Mouse (Mus musculus): Measurements from ENCODE around the gene Cox19. TPM values are rescaled to one million over a fixed set of nuclear protein-coding genes. Genes with fewer than 3 reads are reported as not detected.
"Not testable (repeated sequence)": the region's sequence is repeated elsewhere in the genome, so short reads cannot be mapped to it uniquely, and the experiment has no call there.

Cox19 gene
- polyA plus RNA-seq, 1 experiment from 2014 or later, result 123 TPM

- no peak for DNase-seq (ENCODE audit: low spot score)
- 86% methylated on average over 6 of the region's 6 CpGs for WGBS
- H3K4me1 ChIP-seq, result peaks cover 20% of the 10 kb centered on the region
- no peaks in the 10 kb centered on the region for H3K9me3 ChIP-seq (replicated peaks)
- H3K4me3 ChIP-seq, result no peak overlapping the region
- H3K27ac ChIP-seq (replicated peaks), result no peak overlapping the region
- H3K36me3 ChIP-seq, result no peaks in the 10 kb centered on the region
- peaks cover 27% of the 10 kb centered on the region for H3K27me3 ChIP-seq (ENCODE audit: low read depth, poor library complexity, severe bottlenecking)
Observed at GRCm38 (mm10) chr5:139349713-139350112, 1.5 kb downstream of the Cox19 start.

GRCm38 (mm10) chr5:139347225-139347624 is 4.0 kb downstream of the Cox19 start:
- DNase-seq (ENCODE audit: low spot score), result no peak
- Histone ChIP-seq H3K27me3 (ENCODE audit: low read depth, poor library complexity, severe bottlenecking) (peaks cover 27% of the 10 kb centered on the region), H3K27ac (replicated peaks) (no peak overlapping the region), H3K4me1 (peaks cover 32% of the 10 kb centered on the region), H3K9me3 (replicated peaks) (no peaks in the 10 kb centered on the region), H3K36me3 (peaks cover 9% of the 10 kb centered on the region), H3K4me3 (no peak overlapping the region)
- 79% methylated on average over 1 of the region's 1 CpGs for WGBS

- H3K27me3 ChIP-seq (ENCODE audit: low read depth, poor library complexity, severe bottlenecking), result peaks cover 14% of the 10 kb centered on the region; the same call in 1 of the 2 replicates
- DNase-seq (ENCODE audit: low spot score), result no peak
- no peaks in the 10 kb centered on the region for H3K9me3 ChIP-seq (replicated peaks)
- H3K4me3 ChIP-seq, result peak overlapping the region; percentile 88
- peak overlapping the region; percentile 72 for H3K27ac ChIP-seq (replicated peaks)
- 13% methylated on average over 5 of the region's 5 CpGs for WGBS
- H3K36me3 ChIP-seq, result peaks cover 26% of the 10 kb centered on the region
- peaks cover 18% of the 10 kb centered on the region for H3K4me1 ChIP-seq
Observed at GRCm38 (mm10) chr5:139345364-139345714, 5.9 kb downstream of the Cox19 start.

- H3K9me3 ChIP-seq (replicated peaks), result no peaks in the 10 kb centered on the region
- under 1% methylated on average over 33 of the region's 33 CpGs for WGBS
- DNase-seq (ENCODE audit: low spot score), result peak; percentile 95
- H3K27me3 ChIP-seq (ENCODE audit: low read depth, poor library complexity, severe bottlenecking), result peaks cover 14% of the 10 kb centered on the region; the same call in 1 of the 2 replicates
- peak overlapping the region; percentile 93 for H3K27ac ChIP-seq (replicated peaks)
- peaks cover 18% of the 10 kb centered on the region for H3K4me1 ChIP-seq
- H3K36me3 ChIP-seq, result peaks cover 31% of the 10 kb centered on the region
- H3K4me3 ChIP-seq, result peak overlapping the region; percentile 88
Observed at GRCm38 (mm10) chr5:139344687-139345363, 6.4 kb downstream of the Cox19 start.

- peak overlapping the region; percentile 93 for H3K27ac ChIP-seq (replicated peaks)
- H3K9me3 ChIP-seq (replicated peaks), result no peaks in the 10 kb centered on the region
- peaks cover 38% of the 10 kb centered on the region for H3K36me3 ChIP-seq
- H3K4me1 ChIP-seq, result peaks cover 18% of the 10 kb centered on the region
- H3K4me3 ChIP-seq, result peak overlapping the region; percentile 88
- 8% methylated on average over 12 of the region's 12 CpGs for WGBS
- H3K27me3 ChIP-seq (ENCODE audit: low read depth, poor library complexity, severe bottlenecking), result peaks cover 14% of the 10 kb centered on the region; the same call in 1 of the 2 replicates
- DNase-seq (ENCODE audit: low spot score), result peak; percentile 82
Observed at GRCm38 (mm10) chr5:139344021-139344686, 7.1 kb downstream of the Cox19 start.

- Histone ChIP-seq H3K27ac (replicated peaks) (no peak overlapping the region), H3K4me3 (no peak overlapping the region), H3K9me3 (replicated peaks) (no peaks in the 10 kb centered on the region), H3K27me3 (ENCODE audit: low read depth, poor library complexity, severe bottlenecking) (no peaks in the 10 kb centered on the region), H3K4me1 (peaks cover 7% of the 10 kb centered on the region), H3K36me3 (peaks cover 87% of the 10 kb centered on the region)
- DNase-seq (ENCODE audit: low spot score), result no peak
- 88% methylated on average over 11 of the region's 11 CpGs for WGBS
Observed at GRCm38 (mm10) chr5:139338891-139339290, 12.3 kb downstream of the Cox19 start.

- Histone ChIP-seq H3K4me1 (peaks cover 3% of the 10 kb centered on the region), H3K36me3 (peaks cover 87% of the 10 kb centered on the region), H3K27ac (replicated peaks) (no peak overlapping the region), H3K27me3 (ENCODE audit: low read depth, poor library complexity, severe bottlenecking) (no peaks in the 10 kb centered on the region), H3K4me3 (no peak overlapping the region), H3K9me3 (replicated peaks) (no peaks in the 10 kb centered on the region)
- DNase-seq (ENCODE audit: low spot score), result no peak
- WGBS, result 81% methylated on average over 3 of the region's 3 CpGs
Observed at GRCm38 (mm10) chr5:139338403-139338802, 12.8 kb downstream of the Cox19 start.

- Histone ChIP-seq H3K4me3 (no peak overlapping the region), H3K27ac (replicated peaks) (no peak overlapping the region), H3K27me3 (ENCODE audit: low read depth, poor library complexity, severe bottlenecking) (no peaks in the 10 kb centered on the region), H3K4me1 (no peaks in the 10 kb centered on the region), H3K9me3 (replicated peaks) (no peaks in the 10 kb centered on the region), H3K36me3 (peaks cover 85% of the 10 kb centered on the region)
- WGBS, result 81% methylated on average over 13 of the region's 13 CpGs
- no peak for DNase-seq (ENCODE audit: low spot score)
Observed at GRCm38 (mm10) chr5:139337826-139338370, 13.3 kb downstream of the Cox19 start.

GRCm38 (mm10) chr5:139335634-139336033 is 15.6 kb downstream of the Cox19 start:
- H3K9me3 ChIP-seq (replicated peaks), result no peaks in the 10 kb centered on the region
- peaks cover 64% of the 10 kb centered on the region for H3K36me3 ChIP-seq
- WGBS, result 95% methylated on average over 4 of the region's 4 CpGs
- H3K27ac ChIP-seq (replicated peaks), result no peak overlapping the region
- no peaks in the 10 kb centered on the region for H3K4me1 ChIP-seq
- H3K4me3 ChIP-seq, result no peak overlapping the region
- 0 out of 2 replicates have a peak, but pooled peaks cover 4% of the 10 kb centered on the region for H3K27me3 ChIP-seq (ENCODE audit: low read depth, poor library complexity, severe bottlenecking)
- no peak for DNase-seq (ENCODE audit: low spot score)

GRCm38 (mm10) chr5:139334394-139334793 is 16.8 kb downstream of the Cox19 start:
- H3K9me3 ChIP-seq (replicated peaks); DNase-seq (ENCODE audit: low spot score); H3K27ac ChIP-seq (replicated peaks); H3K4me3 ChIP-seq; H3K27me3 ChIP-seq (ENCODE audit: low read depth, poor library complexity, severe bottlenecking); H3K4me1 ChIP-seq: not testable (repeated sequence)
- peaks cover 51% of the 10 kb centered on the region for H3K36me3 ChIP-seq
- 87% methylated on average over 10 of the region's 10 CpGs for WGBS

GRCm38 (mm10) chr5:139333301-139334013 is 17.8 kb downstream of the Cox19 start:
- Histone ChIP-seq H3K9me3 (replicated peaks) (no peaks in the 10 kb centered on the region), H3K27me3 (ENCODE audit: low read depth, poor library complexity, severe bottlenecking) (peaks cover 6% of the 10 kb centered on the region; the same call in 1 of the 2 replicates), H3K36me3 (peaks cover 42% of the 10 kb centered on the region), H3K4me3 (no peak overlapping the region), H3K4me1 (no peaks in the 10 kb centered on the region), H3K27ac (replicated peaks) (no peak overlapping the region)
- 87% methylated on average over 16 of the region's 16 CpGs for WGBS
- no peak for DNase-seq (ENCODE audit: low spot score)

- H3K9me3 ChIP-seq (replicated peaks), result no peaks in the 10 kb centered on the region
- H3K4me1 ChIP-seq, result no peaks in the 10 kb centered on the region
- 89% methylated on average over 8 of the region's 8 CpGs for WGBS
- H3K4me3 ChIP-seq, result no peak overlapping the region
- H3K27me3 ChIP-seq (ENCODE audit: low read depth, poor library complexity, severe bottlenecking), result peaks cover 6% of the 10 kb centered on the region; the same call in 1 of the 2 replicates
- no peak overlapping the region for H3K27ac ChIP-seq (replicated peaks)
- peaks cover 34% of the 10 kb centered on the region for H3K36me3 ChIP-seq
- no peak for DNase-seq (ENCODE audit: low spot score)
Observed at GRCm38 (mm10) chr5:139332590-139333272, 18.5 kb downstream of the Cox19 start.
